Mouse (Mus musculus) hindbrain, embryonic 11.5 days (tissue): ENCODE data around the gene Mfsd6l. TPM values are rescaled to one million over a fixed set of nuclear protein-coding genes. Genes with fewer than 3 reads are reported as not detected.

Experiments used
- ATAC-seq: fragments of 200-750 bp; cut with Nextera tagmentation; 2 replicates; pipeline ENCODE4 v1.8.0; 2017; ENCODE audit warnings: mild to moderate bottlenecking, moderate TSS enrichment, moderate library complexity; ENCODE audit not compliant: low FRiP score
- DNase-seq: peaks from one replicate; pipeline ENCODE4 v3.0.0-alpha.2; 2015; ENCODE audit warnings: low spot score
- H3K27ac ChIP-seq: fragments of 300-500 bp; sonication (generic); 2 replicates; pipeline ENCODE4 v1.5.1; 2014; ENCODE audit warnings: mild to moderate bottlenecking, low read depth, low read length
- H3K27me3 ChIP-seq: fragments of 300-500 bp; sonication (generic); 2 replicates; pipeline ENCODE4 v1.6.1; 2014; ENCODE audit warnings: mild to moderate bottlenecking, low read length, moderate library complexity, mixed read lengths; ENCODE audit not compliant: control insufficient read depth, insufficient read depth
- H3K36me3 ChIP-seq: fragments of 300-500 bp; sonication (generic); 2 replicates; pipeline ENCODE4 v1.6.1; 2014; ENCODE audit warnings: mild to moderate bottlenecking, low read length, moderate library complexity, mixed read lengths; ENCODE audit not compliant: control insufficient read depth, insufficient read depth
- H3K4me1 ChIP-seq: fragments of 300-500 bp; sonication (generic); replicated peaks from 2 replicates; pipeline ENCODE4 v1.6.1; 2014; ENCODE audit warnings: low read length, mixed read lengths; ENCODE audit not compliant: control insufficient read depth, insufficient read depth
- H3K4me2 ChIP-seq: fragments of 300-500 bp; sonication (generic); replicated peaks from 2 replicates; pipeline ENCODE4 v1.6.1; 2014; ENCODE audit warnings: mild to moderate bottlenecking, low read depth, low read length
- H3K4me3 ChIP-seq: fragments of 300-500 bp; sonication (generic); 2 replicates; pipeline ENCODE4 v1.5.1; 2014; ENCODE audit warnings: low read depth, low read length
- H3K9ac ChIP-seq: fragments of 300-500 bp; sonication (generic); 2 replicates; pipeline ENCODE4 v1.6.1; 2014; ENCODE audit warnings: low read depth, low read length
- H3K9me3 ChIP-seq: fragments of 300-500 bp; sonication (generic); 2 replicates; pipeline ENCODE4 v1.6.1; 2016; ENCODE audit warnings: low read length; ENCODE audit not compliant: control insufficient read depth
- WGBS: fragments of 180-500 bp; shearing (Covaris S2); extraction: QIAGEN DNeasy Blood & Tissue Kit; methylation state at CpG from one replicate; pipeline ENCODE4 v1.1.7; 2014; 5-methylcytosine and 5-hydroxymethylcytosine counted together
- polyA plus RNA-seq: library from polyadenylated mRNA; unstranded; fragments of >200 nt; fragmentation: Nextera tagmentation; extraction: Ambion mirVana; gene quantifications from 2 replicates; pipeline ENCODE4 v1.2.1, GENCODE M21; 2014

The Mfsd6l gene
- polyA plus RNA-seq, 1 experiment from 2014 or later, result not detected

- ATAC-seq, result no peak
- no peak overlapping the region for H3K4me2 ChIP-seq
- no peak overlapping the region for H3K9ac ChIP-seq
- no peaks in the 10 kb centered on the region for H3K4me1 ChIP-seq
- H3K9me3 ChIP-seq, result no peaks in the 10 kb centered on the region
- H3K27ac ChIP-seq, result no peak overlapping the region
- no peak overlapping the region for H3K4me3 ChIP-seq
- H3K27me3 ChIP-seq, result no peaks in the 10 kb centered on the region
- no peak for DNase-seq
- 77% methylated on average over 8 of the region's 8 CpGs for WGBS
- H3K36me3 ChIP-seq, result no peaks in the 10 kb centered on the region
Observed at GRCm38 (mm10) chr11:68583906-68584480, 28.0 kb downstream of the Mfsd6l start.

- H3K4me2 ChIP-seq, result no peak overlapping the region
- no peaks in the 10 kb centered on the region for H3K27me3 ChIP-seq
- H3K4me1 ChIP-seq, result no peaks in the 10 kb centered on the region
- H3K9ac ChIP-seq, result no peak overlapping the region
- no peak overlapping the region for H3K27ac ChIP-seq
- 26% methylated on average over 3 of the region's 3 CpGs for whole genome bisulfite sequencing
- H3K9me3 ChIP-seq, result no peaks in the 10 kb centered on the region
- H3K4me3 ChIP-seq, result no peak overlapping the region
- H3K36me3 ChIP-seq, result no peaks in the 10 kb centered on the region
- no peak for ATAC-seq
- no peak for DNase-seq
Observed at GRCm38 (mm10) chr11:68585890-68586289, 29.9 kb downstream of the Mfsd6l start.

GRCm38 (mm10) chr11:68586721-68587120 is 30.7 kb downstream of the Mfsd6l start, which contains the start of gene Ccdc42:
Gene Ccdc42, plus strand, starts transcription at chr11:68587021.
- no peak within 1 kb of the TSS for H3K27ac ChIP-seq
- H3K4me2 ChIP-seq, result no peak within 1 kb of the TSS
- peaks cover 3% of the 10 kb centered on the region; the same call in 1 of the 2 replicates for H3K4me1 ChIP-seq
- WGBS, result 65% methylated on average over 5 of the region's 5 CpGs
- no peak within 1 kb of the TSS for H3K4me3 ChIP-seq
- no peaks in the 10 kb centered on the region for H3K9me3 ChIP-seq
- no peaks in the 10 kb centered on the region for H3K27me3 ChIP-seq
- H3K36me3 ChIP-seq, result no peaks in the 10 kb centered on the region
- no peak for DNase-seq
- ATAC-seq, result no peak
- H3K9ac ChIP-seq, result no peak within 1 kb of the TSS

- no peak overlapping the region for H3K9ac ChIP-seq
- no peaks in the 10 kb centered on the region for H3K27me3 ChIP-seq
- H3K4me2 ChIP-seq, result no peak overlapping the region
- H3K4me1 ChIP-seq, result peaks cover 5% of the 10 kb centered on the region; the same call in 1 of the 2 replicates
- no peak for ATAC-seq
- no peak overlapping the region for H3K27ac ChIP-seq
- H3K36me3 ChIP-seq, result no peaks in the 10 kb centered on the region
- H3K9me3 ChIP-seq, result no peaks in the 10 kb centered on the region
- H3K4me3 ChIP-seq, result no peak overlapping the region
- peak; percentile 82 for DNase-seq
- WGBS, result 77% methylated on average over 8 of the region's 8 CpGs
Observed at GRCm38 (mm10) chr11:68589055-68589809, 33.2 kb downstream of the Mfsd6l start.

GRCm38 (mm10) chr11:68591708-68592107 is 35.7 kb downstream of the Mfsd6l start:
- Histone ChIP-seq H3K9ac (no peak overlapping the region), H3K9me3 (no peaks in the 10 kb centered on the region), H3K27me3 (no peaks in the 10 kb centered on the region), H3K36me3 (no peaks in the 10 kb centered on the region), H3K27ac (no peak overlapping the region), H3K4me2 (no peak overlapping the region), H3K4me3 (no peak overlapping the region), H3K4me1 (peaks cover 5% of the 10 kb centered on the region; the same call in 1 of the 2 replicates)
- ATAC-seq (no peak), DNase-seq (peak; percentile 25)
- 3% methylated on average over 5 of the region's 5 CpGs for WGBS

GRCm38 (mm10) chr11:68593247-68593646 is 37.3 kb downstream of the Mfsd6l start:
- Histone ChIP-seq H3K4me3 (no peak overlapping the region), H3K27ac (no peak overlapping the region), H3K4me2 (no peak overlapping the region), H3K9ac (no peak overlapping the region), H3K27me3 (no peaks in the 10 kb centered on the region), H3K36me3 (no peaks in the 10 kb centered on the region), H3K9me3 (no peaks in the 10 kb centered on the region), H3K4me1 (peaks cover 5% of the 10 kb centered on the region; the same call in 1 of the 2 replicates)
- DNase-seq (no peak), ATAC-seq (no peak)
- WGBS, result 54% methylated on average over 3 of the region's 3 CpGs

- Histone ChIP-seq H3K9me3 (no peaks in the 10 kb centered on the region), H3K4me3 (no peak overlapping the region), H3K4me2 (no peak overlapping the region), H3K27me3 (no peaks in the 10 kb centered on the region), H3K9ac (no peak overlapping the region), H3K36me3 (no peaks in the 10 kb centered on the region), H3K4me1 (no peaks in the 10 kb centered on the region; the same call in 1 of the 2 replicates), H3K27ac (no peak overlapping the region)
- 83% methylated on average over 2 of the region's 2 CpGs for WGBS
- no peak for ATAC-seq
- no peak for DNase-seq
Observed at GRCm38 (mm10) chr11:68597912-68598311, 41.9 kb downstream of the Mfsd6l start.

GRCm38 (mm10) chr11:68600551-68601021 is 44.6 kb downstream of the Mfsd6l start:
- H3K36me3 ChIP-seq, result no peaks in the 10 kb centered on the region
- no peaks in the 10 kb centered on the region for H3K4me1 ChIP-seq
- no peak for ATAC-seq
- H3K27me3 ChIP-seq, result no peaks in the 10 kb centered on the region
- no peak overlapping the region for H3K9ac ChIP-seq
- H3K4me3 ChIP-seq, result no peak overlapping the region
- H3K9me3 ChIP-seq, result no peaks in the 10 kb centered on the region
- no peak overlapping the region for H3K27ac ChIP-seq
- 41% methylated on average over 6 of the region's 6 CpGs for WGBS
- no peak for DNase-seq
- H3K4me2 ChIP-seq, result no peak overlapping the region
